Mouse (Mus musculus): ENCODE data around the gene Elmsan1.

Elmsan1 gene

GRCm38 (mm10) chr12:84215758-84216440 lies 2.8 kb downstream of the Elmsan1 start:
- DNase-seq (ENCODE audit: low spot score), result no peak

- DNase-seq (ENCODE audit: low spot score), result no peak
Observed at GRCm38 (mm10) chr12:84214495-84215175, 4.0 kb downstream of the Elmsan1 start.

GRCm38 (mm10) chr12:84212297-84212696 lies 6.4 kb downstream of the Elmsan1 start:
- DNase-seq (ENCODE audit: low spot score), result no peak

- no peak for DNase-seq (ENCODE audit: low spot score)
Observed at GRCm38 (mm10) chr12:84211021-84211538, 7.6 kb downstream of the Elmsan1 start.

- DNase-seq (ENCODE audit: low spot score), result no peak
Observed at GRCm38 (mm10) chr12:84210288-84210687, 8.4 kb downstream of the Elmsan1 start.

GRCm38 (mm10) chr12:84209093-84209492 lies 9.6 kb downstream of the Elmsan1 start:
- no peak for DNase-seq (ENCODE audit: low spot score)

GRCm38 (mm10) chr12:84207209-84207817 lies 11.4 kb downstream of the Elmsan1 start:
- no peak for DNase-seq (ENCODE audit: low spot score)

GRCm38 (mm10) chr12:84206525-84206924 lies 12.2 kb downstream of the Elmsan1 start:
- DNase-seq (ENCODE audit: low spot score), result peak; percentile 41

GRCm38 (mm10) chr12:84205659-84206185 lies 13.0 kb downstream of the Elmsan1 start:
- no peak for DNase-seq (ENCODE audit: low spot score)

GRCm38 (mm10) chr12:84204662-84205061 lies 14.0 kb downstream of the Elmsan1 start:
- DNase-seq (ENCODE audit: low spot score), result peak; percentile 47

- DNase-seq (ENCODE audit: low spot score), result peak; percentile 76
Observed at GRCm38 (mm10) chr12:84203778-84204216, 14.9 kb downstream of the Elmsan1 start.

GRCm38 (mm10) chr12:84203170-84203777 lies 15.4 kb downstream of the Elmsan1 start:
- DNase-seq (ENCODE audit: low spot score), result peak; percentile 66

- DNase-seq (ENCODE audit: low spot score), result peak; percentile 47
Observed at GRCm38 (mm10) chr12:84202561-84202960, 16.1 kb downstream of the Elmsan1 start.

- no peak for DNase-seq (ENCODE audit: low spot score)
Observed at GRCm38 (mm10) chr12:84201686-84202484, 16.8 kb downstream of the Elmsan1 start.

- DNase-seq (ENCODE audit: low spot score), result no peak
Observed at GRCm38 (mm10) chr12:84201222-84201621, 17.5 kb downstream of the Elmsan1 start.

- DNase-seq (ENCODE audit: low spot score), result no peak
Observed at GRCm38 (mm10) chr12:84198880-84199279, 19.8 kb downstream of the Elmsan1 start.

GRCm38 (mm10) chr12:84198076-84198679 lies 20.5 kb downstream of the Elmsan1 start:
- DNase-seq (ENCODE audit: low spot score), result no peak

GRCm38 (mm10) chr12:84195195-84195594 lies 23.5 kb downstream of the Elmsan1 start:
- no peak for DNase-seq (ENCODE audit: low spot score)

GRCm38 (mm10) chr12:84194400-84195109 lies 24.1 kb downstream of the Elmsan1 start:
- no peak for DNase-seq (ENCODE audit: low spot score)

Data from spleen, adult 12 weeks (tissue).